Mouse (Mus musculus) spleen, adult 12 weeks (tissue): ENCODE measurements around the gene Antxr2.

Experiments used
- DNase-seq: peaks from one replicate; pipeline ENCODE4 v3.0.0; 2022; ENCODE audit warnings: low spot score

The Antxr2 gene

GRCm38 (mm10) chr5:97907482-97907881, 123.4 kb downstream of the Antxr2 start:
- DNase-seq = no peak

- no peak for DNase-seq
Observed at GRCm38 (mm10) chr5:97906537-97907266, 124.1 kb downstream of the Antxr2 start.

- DNase-seq = no peak
Observed at GRCm38 (mm10) chr5:97905856-97906255, 125.0 kb downstream of the Antxr2 start.

GRCm38 (mm10) chr5:97901096-97901495, 129.7 kb downstream of the Antxr2 start:
- no peak for DNase-seq

- no peak for DNase-seq
Observed at GRCm38 (mm10) chr5:97899321-97899720, 131.5 kb downstream of the Antxr2 start.

- DNase-seq = no peak
Observed at GRCm38 (mm10) chr5:97885427-97885826, 145.4 kb downstream of the Antxr2 start.

- no peak for DNase-seq
Observed at GRCm38 (mm10) chr5:97884110-97884509, 146.7 kb downstream of the Antxr2 start.

GRCm38 (mm10) chr5:97881421-97881820, 149.4 kb downstream of the Antxr2 start:
- DNase-seq = no peak

GRCm38 (mm10) chr5:97880115-97880514, 150.7 kb downstream of the Antxr2 start:
- DNase-seq = no peak

- DNase-seq = no peak
Observed at GRCm38 (mm10) chr5:97878871-97879270, 152.0 kb downstream of the Antxr2 start.

- no peak for DNase-seq
Observed at GRCm38 (mm10) chr5:97878215-97878794, 152.5 kb downstream of the Antxr2 start.

GRCm38 (mm10) chr5:97876895-97877294, 153.9 kb downstream of the Antxr2 start:
- DNase-seq = no peak

GRCm38 (mm10) chr5:97867921-97868320, 162.9 kb downstream of the Antxr2 start:
- no peak for DNase-seq

GRCm38 (mm10) chr5:97866975-97867374, 163.9 kb downstream of the Antxr2 start:
- DNase-seq = no peak

GRCm38 (mm10) chr5:97857101-97857500, 173.7 kb downstream of the Antxr2 start:
- no peak for DNase-seq

- no peak for DNase-seq
Observed at GRCm38 (mm10) chr5:97851981-97852748, 178.7 kb downstream of the Antxr2 start.

- no peak for DNase-seq
Observed at GRCm38 (mm10) chr5:97847204-97847895, 183.5 kb downstream of the Antxr2 start.

GRCm38 (mm10) chr5:97846503-97846902, 184.3 kb downstream of the Antxr2 start:
- no peak for DNase-seq

- no peak for DNase-seq
Observed at GRCm38 (mm10) chr5:97842016-97842415, 188.8 kb downstream of the Antxr2 start.

- DNase-seq = no peak
Observed at GRCm38 (mm10) chr5:97839924-97840279, 190.9 kb downstream of the Antxr2 start.

GRCm38 (mm10) chr5:97839271-97839923, 191.4 kb downstream of the Antxr2 start:
- DNase-seq = no peak

- no peak for DNase-seq
Observed at GRCm38 (mm10) chr5:97837333-97837732, 193.5 kb downstream of the Antxr2 start.
